Mouse (Mus musculus) heart, embryonic 16.5 days (tissue): ENCODE data around the gene Tcap. TPM values are rescaled to one million over a fixed set of nuclear protein-coding genes. Genes with fewer than 3 reads are reported as not detected.

ENCODE experiments used
- ATAC-seq: fragments of 200-750 bp; cut with Nextera tagmentation; replicated peaks from 2 replicates; pipeline ENCODE4 v1.8.0; 2017; ENCODE audit warnings: moderate number of reproducible peaks; ENCODE audit not compliant: insufficient read depth, low FRiP score; ENCODE audit errors: extremely low read depth
- H3K27ac ChIP-seq: fragments of 300-500 bp; sonication (generic); 2 replicates; pipeline ENCODE4 v1.5.1; 2014; ENCODE audit warnings: mild to moderate bottlenecking, low read length, control low read depth, moderate library complexity
- H3K27me3 ChIP-seq: fragments of 300-500 bp; sonication (generic); 2 replicates; pipeline ENCODE4 v1.6.1; 2014; ENCODE audit warnings: low read length, mixed read lengths; ENCODE audit not compliant: control insufficient read depth, insufficient read depth
- H3K36me3 ChIP-seq: fragments of 300-500 bp; sonication (generic); 2 replicates; pipeline ENCODE4 v1.6.1; 2014; ENCODE audit not compliant: control insufficient read depth, insufficient read depth
- H3K4me1 ChIP-seq: fragments of 300-500 bp; sonication (generic); 2 replicates; pipeline ENCODE4 v1.6.1; 2014; ENCODE audit warnings: low read length, mixed read lengths; ENCODE audit not compliant: control insufficient read depth, insufficient read depth
- H3K4me2 ChIP-seq: fragments of 300-500 bp; sonication (generic); 2 replicates; pipeline ENCODE4 v1.6.1; 2014; ENCODE audit warnings: low read depth, mild to moderate bottlenecking, control low read depth, low read length
- H3K4me3 ChIP-seq: fragments of 300-500 bp; sonication (generic); 2 replicates; pipeline ENCODE4 v1.5.1; 2014; ENCODE audit warnings: mild to moderate bottlenecking, control low read depth, low read length
- H3K9ac ChIP-seq: fragments of 300-500 bp; sonication (generic); 2 replicates; pipeline ENCODE4 v1.6.1; 2014; ENCODE audit warnings: low read length, control low read depth
- H3K9me3 ChIP-seq: fragments of 300-500 bp; sonication (generic); replicated peaks from 2 replicates; pipeline ENCODE4 v1.6.1; 2016; ENCODE audit warnings: low read length; ENCODE audit not compliant: control insufficient read depth
- WGBS: fragments of 180-500 bp; shearing (Covaris S2); extraction: QIAGEN DNeasy Blood & Tissue Kit; methylation state at CpG from one replicate; pipeline ENCODE4 v1.1.7; 2014; 5-methylcytosine and 5-hydroxymethylcytosine counted together
- polyA plus RNA-seq: library from polyadenylated mRNA; unstranded; fragments of >200 nt; fragmentation: Nextera tagmentation; extraction: Ambion mirVana; gene quantifications from 2 replicates; pipeline ENCODE4 v1.2.1, GENCODE M21; 2015

The Tcap gene
- 175 TPM in 2 replicates for polyA plus RNA-seq

GRCm38 (mm10) chr11:98383261-98384030, at the start of gene Tcap:
Tcap (plus strand) TSS chr11:98383811.
- H3K4me2 ChIP-seq = peak within 1 kb of the TSS; percentile 76
- H3K9me3 ChIP-seq = no peaks in the 10 kb centered on the region
- H3K27ac ChIP-seq = peak within 1 kb of the TSS; percentile 95
- ATAC-seq = peak; percentile 83
- H3K27me3 ChIP-seq = peaks cover 9% of the 10 kb centered on the region; the same call in 1 of the 2 replicates
- peaks cover 9% of the 10 kb centered on the region for H3K36me3 ChIP-seq
- H3K9ac ChIP-seq = peak within 1 kb of the TSS; percentile 86
- H3K4me3 ChIP-seq = peak within 1 kb of the TSS; percentile 63
- H3K4me1 ChIP-seq = peaks cover 56% of the 10 kb centered on the region
- WGBS = 33% methylated on average over 14 of the region's 14 CpGs

DNA sequence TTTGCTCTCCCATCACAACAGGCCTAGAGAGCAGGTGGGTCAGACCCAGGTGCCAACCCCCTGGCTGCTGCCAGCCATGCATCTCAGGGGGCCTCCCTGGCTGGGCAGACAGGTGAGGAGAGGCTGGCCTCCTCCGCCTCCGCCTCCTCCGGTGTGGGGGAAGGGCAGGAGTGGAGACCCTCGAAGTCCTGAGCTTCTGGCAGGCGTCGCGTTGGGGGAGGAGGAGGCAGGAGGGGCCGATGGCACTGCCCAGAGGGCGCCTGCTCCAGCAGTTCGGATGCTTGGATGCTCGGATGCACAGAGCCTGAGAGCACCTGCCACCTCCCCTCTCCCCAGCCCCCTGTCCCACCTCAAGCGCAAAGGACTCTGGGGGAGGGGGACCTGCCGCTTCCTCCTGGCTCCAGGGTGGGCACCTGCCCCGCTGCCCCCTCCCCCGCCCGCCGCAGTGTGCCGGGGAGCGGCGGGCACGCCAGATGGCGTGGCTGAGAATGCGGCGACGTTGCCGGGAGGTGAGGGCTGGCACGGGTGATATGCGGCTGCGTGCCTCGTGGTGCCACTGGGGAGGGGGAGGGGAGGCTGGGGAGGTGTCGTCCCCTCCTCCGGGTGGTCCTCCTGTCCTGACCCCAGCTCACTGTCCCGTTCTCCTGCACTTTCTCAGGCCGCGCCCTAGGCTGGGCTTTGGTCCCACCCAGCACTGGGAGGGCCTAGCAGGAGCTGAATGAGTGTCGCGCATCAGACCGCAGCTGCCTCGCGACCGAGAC, 49.5 kb upstream of the Tcap start:
- 5% methylated on average over 35 of the region's 41 CpGs for WGBS
- peak overlapping the region; percentile 48 for H3K4me2 ChIP-seq
- peaks cover 95% of the 10 kb centered on the region for H3K27me3 ChIP-seq
- no peak for ATAC-seq
- no peak overlapping the region for H3K9ac ChIP-seq
- no peaks in the 10 kb centered on the region; the same call in 1 of the 2 replicates for H3K9me3 ChIP-seq
- H3K4me3 ChIP-seq = peak overlapping the region; percentile 36
- no peaks in the 10 kb centered on the region for H3K36me3 ChIP-seq
- H3K27ac ChIP-seq = no peak overlapping the region
- peaks cover 8% of the 10 kb centered on the region; the same call in 1 of the 2 replicates for H3K4me1 ChIP-seq

DNA sequence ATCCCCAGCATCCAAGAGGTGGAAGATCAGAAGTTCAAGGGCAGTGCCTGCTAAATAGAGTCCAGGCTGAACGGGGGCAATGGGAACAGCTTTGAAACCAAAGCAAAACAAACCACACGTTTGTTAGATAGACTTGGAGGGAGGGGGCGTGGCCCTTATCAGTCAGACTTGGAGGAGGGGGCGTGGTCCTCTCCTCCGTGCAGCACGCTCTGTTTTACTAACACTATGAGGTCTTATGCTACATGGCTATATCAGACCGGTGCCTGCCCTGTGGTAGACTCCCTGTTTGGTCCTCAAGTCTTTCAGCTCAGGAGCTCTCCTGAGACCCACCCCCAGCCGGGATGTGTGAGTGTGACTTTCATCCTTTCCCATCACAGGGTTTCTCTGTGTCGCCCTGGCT, 48.4 kb upstream of the Tcap start:
- H3K36me3 ChIP-seq = no peaks in the 10 kb centered on the region
- no peak overlapping the region for H3K9ac ChIP-seq
- WGBS = 4% methylated on average over 9 of the region's 9 CpGs
- no peaks in the 10 kb centered on the region; the same call in 1 of the 2 replicates for H3K9me3 ChIP-seq
- no peak overlapping the region for H3K4me2 ChIP-seq
- ATAC-seq = no peak
- peaks cover 94% of the 10 kb centered on the region for H3K27me3 ChIP-seq
- H3K4me3 ChIP-seq = no peak overlapping the region
- H3K4me1 ChIP-seq = peaks cover 13% of the 10 kb centered on the region
- no peak overlapping the region for H3K27ac ChIP-seq

- ATAC-seq = no peak
- Histone ChIP-seq H3K9ac (no peak overlapping the region), H3K4me2 (no peak overlapping the region), H3K4me1 (peaks cover 13% of the 10 kb centered on the region), H3K4me3 (no peak overlapping the region), H3K9me3 (no peaks in the 10 kb centered on the region; the same call in 1 of the 2 replicates), H3K27ac (no peak overlapping the region), H3K27me3 (peaks cover 90% of the 10 kb centered on the region), H3K36me3 (no peaks in the 10 kb centered on the region)
- WGBS = 15% methylated on average over 13 of the region's 13 CpGs
These were observed 47.1 kb upstream of the Tcap start for GRCm38 (mm10) chr11:98336245-98337107.

DNA sequence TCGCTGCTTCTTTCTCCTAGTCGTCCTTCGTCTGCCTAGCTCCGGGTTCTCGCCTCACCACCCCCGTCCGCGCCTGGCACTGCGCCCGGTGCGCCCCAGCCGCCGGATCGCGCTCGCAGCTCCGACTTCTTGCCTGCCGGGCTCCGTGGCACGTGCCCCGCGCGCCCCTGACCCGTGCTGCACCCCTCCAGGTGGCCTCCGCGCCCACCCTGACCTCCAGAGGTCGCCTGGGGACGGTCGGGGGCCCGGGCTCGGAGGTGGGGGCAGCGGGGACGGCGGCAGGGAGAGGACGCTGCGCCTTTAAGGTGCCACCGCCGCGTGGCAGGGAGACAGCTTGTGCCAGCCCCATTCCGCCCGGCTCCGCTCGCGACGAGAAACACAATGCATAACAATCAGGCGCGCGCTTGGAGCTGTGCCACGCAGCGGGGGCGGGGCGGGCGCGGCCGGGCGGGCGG, 45.1 kb upstream of the Tcap start:
- peak overlapping the region; percentile 80 for H3K9ac ChIP-seq
- no peaks in the 10 kb centered on the region for H3K36me3 ChIP-seq
- peak overlapping the region; percentile 67 for H3K4me3 ChIP-seq
- under 1% methylated on average over 57 of the region's 57 CpGs for WGBS
- H3K27ac ChIP-seq = no peak overlapping the region
- no peaks in the 10 kb centered on the region for H3K9me3 ChIP-seq
- H3K27me3 ChIP-seq = peaks cover 75% of the 10 kb centered on the region
- H3K4me1 ChIP-seq = peaks cover 20% of the 10 kb centered on the region
- peak overlapping the region; percentile 100 for H3K4me2 ChIP-seq
- no peak for ATAC-seq

DNA sequence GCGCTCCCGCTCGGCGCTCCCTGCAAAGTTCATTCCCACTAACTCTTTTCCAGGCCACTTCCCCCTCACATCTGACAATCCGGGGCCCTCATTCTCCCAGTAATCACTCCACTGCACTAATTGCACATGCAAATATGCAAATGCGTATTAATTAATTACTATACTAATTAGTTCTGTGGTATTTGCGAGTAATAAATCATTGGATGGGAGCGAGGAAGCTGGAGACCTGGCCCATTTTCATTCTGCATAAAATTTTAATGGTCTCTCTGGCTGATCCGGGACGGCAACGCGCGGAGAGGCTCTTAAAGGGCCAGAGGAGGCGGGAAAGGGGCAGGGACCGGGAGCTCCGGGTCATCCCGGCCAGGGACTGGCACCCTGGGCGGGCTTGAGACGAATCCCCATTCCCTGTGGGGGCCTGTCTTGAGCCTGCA, 44.5 kb upstream of the Tcap start:
- Histone ChIP-seq H3K36me3 (no peaks in the 10 kb centered on the region), H3K27me3 (peaks cover 69% of the 10 kb centered on the region), H3K9me3 (no peaks in the 10 kb centered on the region), H3K4me1 (peaks cover 20% of the 10 kb centered on the region), H3K9ac (peak overlapping the region; percentile 80), H3K4me2 (peak overlapping the region; percentile 100), H3K4me3 (peak overlapping the region; percentile 67), H3K27ac (no peak overlapping the region)
- ATAC-seq = no peak
- under 1% methylated on average over 19 of the region's 19 CpGs for WGBS

DNA sequence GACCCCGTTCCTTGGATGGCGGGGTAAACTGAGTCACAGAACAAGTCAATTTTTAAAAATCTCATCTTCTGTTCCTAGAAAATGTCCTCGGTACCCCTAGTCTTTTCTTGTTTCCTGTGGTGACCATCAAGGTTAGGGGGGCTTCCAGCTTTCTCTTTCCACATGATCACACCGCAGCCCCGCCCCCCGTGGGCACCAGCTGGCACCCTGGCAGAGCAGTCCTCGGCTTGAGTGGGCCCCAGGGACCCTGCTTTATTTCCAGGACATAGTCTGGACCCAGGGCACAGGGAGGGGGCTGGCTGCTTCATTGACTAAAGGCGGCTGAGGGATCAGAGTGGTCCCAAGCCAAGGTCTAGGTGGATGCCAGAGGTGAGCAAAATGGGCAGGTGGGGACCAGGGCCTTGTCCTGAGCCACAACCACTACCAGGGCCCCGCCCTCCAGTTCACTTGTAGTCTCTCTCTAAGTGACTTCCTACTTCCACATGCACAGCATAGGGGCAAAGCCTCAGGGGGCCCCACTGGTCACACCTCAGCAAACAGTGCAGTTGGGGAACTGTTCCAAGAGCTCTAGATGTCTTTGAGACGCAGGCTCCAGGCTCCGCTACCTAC, 43.8 kb upstream of the Tcap start:
- H3K4me1 ChIP-seq = peaks cover 18% of the 10 kb centered on the region
- WGBS = 22% methylated on average over 11 of the region's 11 CpGs
- H3K9ac ChIP-seq = peak overlapping the region; percentile 72
- H3K27me3 ChIP-seq = peaks cover 62% of the 10 kb centered on the region
- peak overlapping the region; percentile 67 for H3K4me3 ChIP-seq
- H3K36me3 ChIP-seq = no peaks in the 10 kb centered on the region
- no peaks in the 10 kb centered on the region for H3K9me3 ChIP-seq
- H3K27ac ChIP-seq = no peak overlapping the region
- no peak for ATAC-seq
- H3K4me2 ChIP-seq = peak overlapping the region; percentile 100

DNA sequence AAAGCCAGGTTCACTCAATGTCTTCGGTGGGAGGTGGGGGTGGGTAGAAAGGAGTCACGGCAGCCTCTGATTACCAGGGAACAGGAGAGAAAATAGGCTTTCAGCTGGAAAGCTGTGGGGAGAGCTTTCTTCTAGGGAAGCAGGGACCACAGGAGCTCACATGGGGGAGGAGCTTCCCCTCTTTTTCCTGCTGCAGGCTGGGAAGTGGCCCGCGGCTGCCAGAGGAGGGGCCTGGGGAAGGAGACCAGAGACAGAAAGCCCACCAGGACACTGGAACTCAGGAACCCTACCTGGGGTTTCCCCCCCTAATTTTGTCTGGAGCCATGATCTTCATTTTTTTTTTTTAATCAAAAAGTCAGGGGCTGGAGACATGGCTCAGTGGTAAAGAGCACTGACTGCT, 43.0 kb upstream of the Tcap start:
- Histone ChIP-seq H3K4me1 (peaks cover 20% of the 10 kb centered on the region), H3K4me2 (no peak overlapping the region), H3K4me3 (no peak overlapping the region), H3K27me3 (peaks cover 54% of the 10 kb centered on the region), H3K9me3 (no peaks in the 10 kb centered on the region), H3K36me3 (no peaks in the 10 kb centered on the region), H3K9ac (no peak overlapping the region), H3K27ac (no peak overlapping the region)
- 18% methylated on average over 2 of the region's 4 CpGs for WGBS
- no peak for ATAC-seq
